Mouse (Mus musculus) thymus, adult 2 months (tissue): ENCODE results near the gene Gm20388.

Experiments
- CTCF ChIP-seq: fragments of 200-500 bp; IDR thresholded peaks from 2 replicates; pipeline ENCODE4 v1.5.1; 2012; ENCODE audit warnings: mild to moderate bottlenecking, control low read depth, low read length, moderate library complexity, borderline replicate concordance; ENCODE audit not compliant: control insufficient read depth, poor library complexity, insufficient read depth; ENCODE audit errors: extremely low read depth
- POLR2A ChIP-seq: fragments of 200-500 bp; IDR thresholded peaks from 2 replicates; pipeline ENCODE4 v1.6.1; 2012; ENCODE audit warnings: mild to moderate bottlenecking, low read length, control low read depth, moderate library complexity; ENCODE audit not compliant: control insufficient read depth, poor library complexity, insufficient read depth; ENCODE audit errors: extremely low read depth

DNA sequence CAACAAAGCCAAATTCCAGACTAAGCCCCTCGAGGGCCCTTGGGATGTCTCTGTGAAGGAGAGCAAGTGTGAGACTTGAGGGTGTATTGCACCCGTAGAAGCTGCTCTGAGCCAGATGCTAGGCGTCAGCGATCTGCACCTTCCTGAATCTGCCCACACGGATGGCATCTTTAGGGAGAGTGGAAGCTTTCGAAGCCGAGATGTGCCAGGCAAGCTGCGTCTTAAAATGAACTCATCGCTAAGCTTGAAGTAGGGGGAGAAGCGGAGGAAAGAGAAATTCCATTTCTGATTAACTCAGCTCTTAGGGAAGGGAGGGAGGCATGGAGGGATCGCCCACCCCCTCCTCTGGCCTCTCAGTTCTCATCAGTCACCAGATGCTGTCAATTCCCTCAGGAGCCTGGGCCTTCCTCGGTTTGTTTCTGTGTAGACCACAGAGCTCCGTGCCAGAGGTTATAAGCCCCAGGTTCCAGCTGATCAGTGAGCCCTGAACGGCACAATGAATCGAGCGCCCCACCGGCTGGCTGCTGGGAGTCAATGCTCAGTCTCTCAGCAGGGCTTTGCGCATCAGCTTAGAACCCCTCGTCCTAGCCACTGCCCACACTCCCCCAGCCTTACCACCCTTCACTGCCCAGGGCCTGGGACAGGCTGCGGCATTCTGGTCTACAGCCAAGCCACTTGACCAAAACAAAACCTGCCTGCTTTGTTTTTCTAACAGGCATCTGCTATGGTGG, 3818.6 kb downstream of the Gm20388 start:
- no peak for TF ChIP-seq POLR2A
- TF ChIP-seq CTCF = no peak
